11 mouse cellular contexts compared by ENCODE assay signal in the genomic region with DNA sequence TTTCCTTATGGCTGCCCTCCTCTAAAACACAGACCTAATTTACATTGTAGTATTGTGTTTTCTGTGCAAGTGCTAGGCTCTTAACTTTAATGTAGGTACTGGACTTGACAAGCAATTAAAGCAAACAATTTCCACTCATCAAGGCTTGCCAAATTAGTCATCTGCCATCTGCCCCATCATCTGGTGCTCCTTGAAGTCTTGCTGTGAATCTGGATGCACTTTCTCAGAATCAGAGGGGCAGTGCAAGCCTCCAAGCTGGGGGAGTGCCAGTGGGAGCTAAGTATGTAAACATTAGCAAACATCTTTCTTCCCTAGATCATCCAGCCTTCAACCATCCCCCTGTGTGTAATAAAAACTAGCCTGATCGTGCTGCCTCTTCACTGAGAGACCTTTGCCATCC.
DNase-seq lines count a peak whose midpoint lies in the region; ATAC-seq and TF ChIP-seq lines count a peak whose summit lies in the region.
"Had no signal": no experiment of that assay in that cellular context is flagged by ENCODE, and none has a peak within 500 bp of the region (broad histone marks: within the 10 kb centered on the region; RNA-seq: fewer than 3 reads in every experiment).

No protein-coding gene starts in this region.

- no peaks in the 10 kb centered on the region for H3K27me3 ChIP-seq in kidney, postnatal 0 days (ENCODE audit: insufficient read depth, low read length)
- no peaks in the 10 kb centered on the region for H3K27me3 ChIP-seq in forebrain, embryonic 14.5 days (replicated peaks; ENCODE audit: control insufficient read depth, insufficient read depth, low read length)
- no peaks in the 10 kb centered on the region for H3K27me3 ChIP-seq in midbrain, embryonic 13.5 days
- H3K27me3 ChIP-seq: liver, embryonic 12.5 days had no signal

- no peak for TF ChIP-seq CTCF in kidney, postnatal 0 days (IDR thresholded peaks at IDR 0.05; ENCODE audit: low read depth)

- H3K4me3 ChIP-seq in kidney, postnatal 0 days (replicated peaks; ENCODE audit: low read depth, low read length), result no peak overlapping the region
- H3K4me3 ChIP-seq in forebrain, embryonic 14.5 days (ENCODE audit: low read depth, low read length), result no peak overlapping the region
- H3K4me3 ChIP-seq in midbrain, embryonic 13.5 days (replicated peaks), result no peak overlapping the region
- H3K4me3 ChIP-seq: liver, embryonic 12.5 days; myocyte had no signal

- peak; percentile 53 for DNase-seq in kidney, postnatal 0 days (ENCODE audit: low spot score)
- DNase-seq in kidney, postnatal 36 days, result no peak
- peak; percentile 81 for DNase-seq in cerebellum, adult 11 months
- DNase-seq in forebrain, embryonic 14.5 days (ENCODE audit: low spot score), result peak; percentile 89
- no peak for DNase-seq in c-Kit-positive CD71-positive TER-119-positive erythroid progenitor cells, embryonic 14.5 days (ENCODE audit: low spot score)
- DNase-seq in heart, adult 18-20 months, result no peak

- no peaks in the 10 kb centered on the region for H3K9me3 ChIP-seq in kidney, postnatal 0 days (replicated peaks; ENCODE audit: low read length)
- H3K9me3 ChIP-seq in forebrain, embryonic 14.5 days (replicated peaks; ENCODE audit: control insufficient read depth, low read length), result no peaks in the 10 kb centered on the region
- no peaks in the 10 kb centered on the region for H3K9me3 ChIP-seq in midbrain, embryonic 13.5 days
- H3K9me3 ChIP-seq: liver, embryonic 12.5 days had no signal

- 7% methylated on average over 1 of the region's 1 CpGs for WGBS in kidney, postnatal 0 days
- WGBS in forebrain, embryonic 14.5 days, result 27% methylated on average over 1 of the region's 1 CpGs
- 34% methylated on average over 1 of the region's 1 CpGs for WGBS in midbrain, embryonic 13.5 days

- H3K9ac ChIP-seq in kidney, postnatal 0 days (ENCODE audit: low read depth, low read length), result no peak overlapping the region
- H3K9ac ChIP-seq in forebrain, embryonic 14.5 days (ENCODE audit: low read length), result no peak overlapping the region
- H3K9ac ChIP-seq in midbrain, embryonic 13.5 days (replicated peaks), result no peak overlapping the region
- H3K9ac ChIP-seq: liver, embryonic 12.5 days had no signal

- no peak overlapping the region for H3K27ac ChIP-seq in kidney, postnatal 0 days
- no peak overlapping the region for H3K27ac ChIP-seq in forebrain, embryonic 14.5 days (ENCODE audit: low read depth, low read length)
- no peak overlapping the region for H3K27ac ChIP-seq in midbrain, embryonic 13.5 days
- H3K27ac ChIP-seq: liver, embryonic 12.5 days had no signal

- no peaks in the 10 kb centered on the region for H3K4me1 ChIP-seq in kidney, postnatal 0 days (replicated peaks; ENCODE audit: insufficient read depth, low read length)
- no peaks in the 10 kb centered on the region for H3K4me1 ChIP-seq in forebrain, embryonic 14.5 days (ENCODE audit: control insufficient read depth, insufficient read depth, low read length)
- peaks cover 4% of the 10 kb centered on the region for H3K4me1 ChIP-seq in midbrain, embryonic 13.5 days (replicated peaks)
- H3K4me1 ChIP-seq: liver, embryonic 12.5 days had no signal

- H3K36me3 ChIP-seq in kidney, postnatal 0 days (ENCODE audit: insufficient read depth, low read length), result no peaks in the 10 kb centered on the region
- no peaks in the 10 kb centered on the region for H3K36me3 ChIP-seq in forebrain, embryonic 14.5 days (ENCODE audit: control insufficient read depth, insufficient read depth, low read length)
- no peaks in the 10 kb centered on the region for H3K36me3 ChIP-seq in midbrain, embryonic 13.5 days
- H3K36me3 ChIP-seq: liver, embryonic 12.5 days had no signal

- no peak for ATAC-seq in kidney, postnatal 0 days (replicated peaks; ENCODE audit: low FRiP score, low read depth)
- ATAC-seq in forebrain, embryonic 14.5 days, result peak; percentile 91
- peak; percentile 68; the same call in 1 of the 2 replicates for ATAC-seq in midbrain, embryonic 13.5 days
- no peak for ATAC-seq in monocyte, adult 5-6 weeks (replicated peaks; ENCODE audit: insufficient number of reproducible peaks, low FRiP score, low TSS enrichment, poor library complexity, severe bottlenecking)
- ATAC-seq: intestine, postnatal 0 days; liver, embryonic 12.5 days had no signal

- H3K4me2 ChIP-seq in kidney, postnatal 0 days (ENCODE audit: low read length), result no peak overlapping the region
- H3K4me2 ChIP-seq in forebrain, embryonic 14.5 days (ENCODE audit: low read length), result no peak overlapping the region
- no peak overlapping the region for H3K4me2 ChIP-seq in midbrain, embryonic 13.5 days (replicated peaks)
- H3K4me2 ChIP-seq: liver, embryonic 12.5 days had no signal

Comparison
In these comparisons a context has a peak if more than half of its experiments do, and no peak if none do; other contexts are left out.
1. DNase-seq: peak in kidney, postnatal 0 days (single experiment), cerebellum, adult 11 months (single experiment) and forebrain, embryonic 14.5 days (single experiment); none in kidney, postnatal 36 days (0 of 2), c-Kit-positive CD71-positive TER-119-positive erythroid progenitor cells, embryonic 14.5 days (single experiment) and heart, adult 18-20 months (0 of 2).
2. ATAC-seq: peak in forebrain, embryonic 14.5 days (single experiment) and midbrain, embryonic 13.5 days (single experiment); none in kidney, postnatal 0 days (single experiment) and monocyte, adult 5-6 weeks (single experiment).